Mouse (Mus musculus): ENCODE measurements around the gene Akr1b8. TPM values are rescaled to one million over a fixed set of nuclear protein-coding genes. Genes with fewer than 3 reads are reported as not detected.
A peak's percentile ranks its signal among the peaks of the same experiment; 100 is the strongest.
"Not testable (repeated sequence)": the region's sequence is repeated elsewhere in the genome, so short reads cannot be mapped to it uniquely, and the experiment has no call there.

The Akr1b8 gene
- polyA plus RNA-seq, 1 experiment: 53.5 TPM

GRCm38 (mm10) chr6:34367998-34368397 lies 14.1 kb downstream of the Akr1b8 start:
- Histone ChIP-seq H3K4me3 (ENCODE audit: insufficient read depth, low read length) (no peak overlapping the region), H3K4me1 (ENCODE audit: control insufficient read depth, insufficient read depth, low read length) (no peaks in the 10 kb centered on the region), H3K27ac (ENCODE audit: insufficient read depth, low read length) (no peak overlapping the region)
- TF ChIP-seq CTCF (IDR thresholded peaks at IDR 0.05; ENCODE audit: borderline replicate concordance, insufficient read depth, low read length): no peak
- TF ChIP-seq POLR2A (IDR thresholded peaks at IDR 0.05; ENCODE audit: low read depth, low read length): no peak

- no peak overlapping the region for H3K4me3 ChIP-seq (ENCODE audit: insufficient read depth, low read length)
- no peaks in the 10 kb centered on the region for H3K4me1 ChIP-seq (ENCODE audit: control insufficient read depth, insufficient read depth, low read length)
- no peak overlapping the region for H3K27ac ChIP-seq (ENCODE audit: insufficient read depth, low read length)
- TF ChIP-seq POLR2A (IDR thresholded peaks at IDR 0.05; ENCODE audit: low read depth, low read length) (no peak), CTCF (IDR thresholded peaks at IDR 0.05; ENCODE audit: borderline replicate concordance, insufficient read depth, low read length) (no peak)
Measured at GRCm38 (mm10) chr6:34370081-34370480, 16.2 kb downstream of the Akr1b8 start.

GRCm38 (mm10) chr6:34371700-34372351 lies 17.9 kb downstream of the Akr1b8 start:
- Histone ChIP-seq H3K4me1 (ENCODE audit: control insufficient read depth, insufficient read depth, low read length) (no peaks in the 10 kb centered on the region), H3K27ac (ENCODE audit: insufficient read depth, low read length) (no peak overlapping the region), H3K4me3 (ENCODE audit: insufficient read depth, low read length) (no peak overlapping the region)
- TF ChIP-seq CTCF (IDR thresholded peaks at IDR 0.05; ENCODE audit: borderline replicate concordance, insufficient read depth, low read length) (no peak), POLR2A (IDR thresholded peaks at IDR 0.05; ENCODE audit: low read depth, low read length) (no peak)

GRCm38 (mm10) chr6:34373841-34374240 lies 19.9 kb downstream of the Akr1b8 start:
- no peak for TF ChIP-seq POLR2A (IDR thresholded peaks at IDR 0.05; ENCODE audit: low read depth, low read length)
- Histone ChIP-seq H3K4me3 (ENCODE audit: insufficient read depth, low read length) (no peak overlapping the region), H3K4me1 (ENCODE audit: control insufficient read depth, insufficient read depth, low read length) (no peaks in the 10 kb centered on the region), H3K27ac (ENCODE audit: insufficient read depth, low read length) (no peak overlapping the region)

GRCm38 (mm10) chr6:34375888-34376287 lies 22.0 kb downstream of the Akr1b8 start:
- H3K27ac ChIP-seq (ENCODE audit: insufficient read depth, low read length); H3K4me3 ChIP-seq (ENCODE audit: insufficient read depth, low read length); H3K4me1 ChIP-seq (ENCODE audit: control insufficient read depth, insufficient read depth, low read length): not testable (repeated sequence)

GRCm38 (mm10) chr6:34383401-34383800 lies 29.5 kb downstream of the Akr1b8 start:
- H3K27ac ChIP-seq (ENCODE audit: insufficient read depth, low read length): no peak overlapping the region
- TF ChIP-seq CTCF (IDR thresholded peaks at IDR 0.05; ENCODE audit: borderline replicate concordance, insufficient read depth, low read length): no peak

GRCm38 (mm10) chr6:34384110-34384661 lies 30.3 kb downstream of the Akr1b8 start, which contains the start of gene Akr1b10:
TSS of gene Akr1b10 (plus strand) at chr6:34384218.
- TF ChIP-seq POLR2A (IDR thresholded peaks at IDR 0.05; ENCODE audit: low read depth, low read length) (peak; percentile 44; the same call in 1 of the 2 replicates), CTCF (IDR thresholded peaks at IDR 0.05; ENCODE audit: borderline replicate concordance, insufficient read depth, low read length) (no peak)
- Histone ChIP-seq H3K4me1 (ENCODE audit: control insufficient read depth, insufficient read depth, low read length) (no peaks in the 10 kb centered on the region), H3K4me3 (ENCODE audit: insufficient read depth, low read length) (peak within 1 kb of the TSS; percentile 80), H3K27ac (ENCODE audit: insufficient read depth, low read length) (peak within 1 kb of the TSS; percentile 54)

More at GRCm38 (mm10) chr6:34383401-34383800, 29.5 kb downstream of the Akr1b8 start:
- no peak overlapping the region for H3K4me3 ChIP-seq (ENCODE audit: insufficient read depth, low read length)
- no peaks in the 10 kb centered on the region for H3K4me1 ChIP-seq (ENCODE audit: control insufficient read depth, insufficient read depth, low read length)

- H3K27ac ChIP-seq (ENCODE audit: insufficient read depth, low read length): peak overlapping the region; percentile 54
- peak overlapping the region; percentile 80 for H3K4me3 ChIP-seq (ENCODE audit: insufficient read depth, low read length)
- TF ChIP-seq CTCF (IDR thresholded peaks at IDR 0.05; ENCODE audit: borderline replicate concordance, insufficient read depth, low read length): no peak
- TF ChIP-seq POLR2A (IDR thresholded peaks at IDR 0.05; ENCODE audit: low read depth, low read length): no peak
- H3K4me1 ChIP-seq (ENCODE audit: control insufficient read depth, insufficient read depth, low read length): no peaks in the 10 kb centered on the region
Measured at GRCm38 (mm10) chr6:34384701-34385370, 30.9 kb downstream of the Akr1b8 start.

- no peak for TF ChIP-seq CTCF (IDR thresholded peaks at IDR 0.05; ENCODE audit: borderline replicate concordance, insufficient read depth, low read length)
- Histone ChIP-seq H3K4me1 (ENCODE audit: control insufficient read depth, insufficient read depth, low read length) (no peaks in the 10 kb centered on the region), H3K27ac (ENCODE audit: insufficient read depth, low read length) (no peak overlapping the region), H3K4me3 (ENCODE audit: insufficient read depth, low read length) (no peak overlapping the region)
Measured at GRCm38 (mm10) chr6:34388420-34389156, 34.7 kb downstream of the Akr1b8 start.

- Histone ChIP-seq H3K4me1 (ENCODE audit: control insufficient read depth, insufficient read depth, low read length) (no peaks in the 10 kb centered on the region), H3K4me3 (ENCODE audit: insufficient read depth, low read length) (no peak overlapping the region), H3K27ac (ENCODE audit: insufficient read depth, low read length) (no peak overlapping the region)
- TF ChIP-seq POLR2A (IDR thresholded peaks at IDR 0.05; ENCODE audit: low read depth, low read length) (no peak), CTCF (IDR thresholded peaks at IDR 0.05; ENCODE audit: borderline replicate concordance, insufficient read depth, low read length) (no peak)
Measured at GRCm38 (mm10) chr6:34395897-34396296, 42.0 kb downstream of the Akr1b8 start.

All from embryonic fibroblast, embryonic 13.5 days (primary cell).